Mouse (Mus musculus): ENCODE results near the gene Tomm40l.

GRCm38 (mm10) chr1:171256095-171256818 lies 33.9 kb upstream of the Tomm40l start:
- TF ChIP-seq CTCF (IDR thresholded peaks at IDR 0.05; ENCODE audit: low read depth, low read length) (no peak), GATA1 (IDR thresholded peaks at IDR 0.05; ENCODE audit: borderline replicate concordance, low read length) (no peak), TAL1 (conservative IDR thresholded peaks at IDR 0.05; ENCODE audit: low read depth, low read length) (no peak)
